Mouse (Mus musculus) midbrain, postnatal 0 days (tissue): ENCODE measurements around the gene Bcl11a. TPM values are rescaled to one million over a fixed set of nuclear protein-coding genes. Genes with fewer than 3 reads are reported as not detected.
A peak's percentile ranks its signal among the peaks of the same experiment; 100 is the strongest.

Source experiments
- ATAC-seq: fragments of 200-750 bp; cut with Nextera tagmentation; 2 replicates; pipeline ENCODE4 v1.8.0; 2017; ENCODE audit warnings: moderate number of reproducible peaks, mild to moderate bottlenecking, moderate TSS enrichment, moderate library complexity; ENCODE audit not compliant: low FRiP score
- DNase-seq: peaks from one replicate; pipeline ENCODE4 v3.0.0-alpha.2; 2015; ENCODE audit warnings: low spot score
- H3K27ac ChIP-seq: fragments of 300-500 bp; sonication (generic); 2 replicates; pipeline ENCODE4 v1.5.1; 2014; ENCODE audit warnings: low read depth, mild to moderate bottlenecking, low read length, mixed read lengths
- H3K27me3 ChIP-seq: fragments of 300-500 bp; sonication (generic); 2 replicates; pipeline ENCODE4 v1.6.1; 2014; ENCODE audit warnings: low read length, control low read depth, mixed read lengths; ENCODE audit not compliant: insufficient read depth
- H3K36me3 ChIP-seq: fragments of 300-500 bp; sonication (generic); 2 replicates; pipeline ENCODE4 v1.6.1; 2014; ENCODE audit warnings: low read length, control low read depth, mixed read lengths; ENCODE audit not compliant: insufficient read depth
- H3K4me1 ChIP-seq: fragments of 300-500 bp; sonication (generic); 2 replicates; pipeline ENCODE4 v1.6.1; 2014; ENCODE audit warnings: mild to moderate bottlenecking, control low read depth, antibody characterized with exemption, low read length, mixed read lengths; ENCODE audit not compliant: insufficient read depth
- H3K4me2 ChIP-seq: fragments of 300-500 bp; sonication (generic); 2 replicates; pipeline ENCODE4 v1.6.1; 2014; ENCODE audit warnings: low read depth, mild to moderate bottlenecking, low read length, mixed read lengths; ENCODE audit not compliant: poor library complexity, severe bottlenecking
- H3K4me3 ChIP-seq: fragments of 300-500 bp; sonication (generic); 2 replicates; pipeline ENCODE4 v1.5.1; 2014; ENCODE audit warnings: low read depth, mild to moderate bottlenecking, low read length, moderate library complexity
- H3K9ac ChIP-seq: fragments of 300-500 bp; sonication (generic); replicated peaks from 2 replicates; pipeline ENCODE4 v1.6.1; 2014; ENCODE audit warnings: mild to moderate bottlenecking, low read length, moderate library complexity, mixed read lengths; ENCODE audit not compliant: poor library complexity, severe bottlenecking
- H3K9me3 ChIP-seq: fragments of 300-500 bp; sonication (generic); 2 replicates; pipeline ENCODE4 v1.6.1; 2016; ENCODE audit warnings: low read length, control low read depth
- CTCF ChIP-seq: IDR thresholded peaks from 2 replicates; pipeline ENCODE4 v1.5.1; 2016; ENCODE audit warnings: antibody characterized with exemption, mild to moderate bottlenecking
- WGBS: fragments of 180-500 bp; shearing (Covaris S2); extraction: QIAGEN DNeasy Blood & Tissue Kit; methylation state at CpG from one replicate; pipeline ENCODE4 v1.1.7; 2014; 5-methylcytosine and 5-hydroxymethylcytosine counted together
- polyA plus RNA-seq: library from polyadenylated mRNA; unstranded; fragments of >200 nt; fragmentation: Nextera tagmentation; extraction: Ambion mirVana; gene quantifications from 2 replicates; pipeline ENCODE4 v1.2.1, GENCODE M21; 2015
- total RNA-seq: library from RNA; depleted of rRNA; stranded (reverse); fragments of >200 nt; gene quantifications from 2 replicates; pipeline ENCODE4 v1.2.3, GENCODE M21; 2014

Bcl11a gene
- total and polyA plus RNA-seq, 2 experiments from 2014 or later: 44.6 to 80.9 TPM

DNA sequence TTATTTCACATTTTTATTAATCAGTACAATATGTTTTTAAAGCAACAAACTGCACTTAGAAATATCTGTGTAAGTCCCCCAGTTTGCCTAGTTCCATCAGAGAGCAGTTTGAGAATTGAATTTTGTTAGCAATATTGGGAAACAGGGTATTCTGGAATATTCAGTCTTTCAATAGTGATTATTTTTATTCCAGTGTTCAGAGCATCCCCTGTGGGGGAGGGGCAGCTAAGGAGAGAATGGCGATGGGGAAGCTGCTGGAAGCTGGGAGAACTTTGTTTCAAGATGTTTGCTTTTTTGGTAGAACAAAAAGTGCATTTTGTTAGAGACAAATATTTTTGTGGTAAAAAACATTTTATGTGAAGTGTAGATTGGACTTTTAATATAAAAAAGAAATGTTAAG lies 18.7 kb upstream of the Bcl11a start:
- Histone ChIP-seq H3K36me3 (no peaks in the 10 kb centered on the region), H3K4me3 (no peak overlapping the region), H3K27me3 (no peaks in the 10 kb centered on the region), H3K9me3 (no peaks in the 10 kb centered on the region), H3K4me1 (0 out of 2 replicates have a peak, but pooled peaks cover 2% of the 10 kb centered on the region), H3K27ac (no peak overlapping the region), H3K9ac (no peak overlapping the region), H3K4me2 (no peak overlapping the region)
- DNase-seq (no peak), ATAC-seq (no peak)
- WGBS: 36% methylated on average over 1 of the region's 1 CpGs
- TF ChIP-seq CTCF: no peak

DNA sequence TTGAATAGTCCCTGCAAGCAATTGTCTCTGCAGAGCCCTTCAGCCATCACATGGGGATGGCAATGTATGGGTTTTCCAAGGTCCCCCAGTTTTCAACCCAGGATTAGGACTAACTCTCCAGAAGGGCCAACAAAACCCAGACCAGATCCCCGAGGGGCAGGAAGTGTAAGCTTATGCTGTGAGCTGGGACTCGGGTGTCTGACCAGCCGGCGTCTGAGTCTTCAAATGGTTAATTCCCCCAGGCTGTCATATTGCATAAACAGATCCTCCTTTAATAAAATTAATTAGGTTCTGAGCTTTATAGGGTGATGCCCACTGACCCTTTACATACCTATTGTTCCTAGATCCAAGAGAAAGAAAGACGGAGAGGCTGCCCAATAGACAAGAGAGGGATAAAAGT lies 17.4 kb upstream of the Bcl11a start:
- H3K4me2 ChIP-seq: peak overlapping the region; percentile 56
- H3K4me1 ChIP-seq: 0 out of 2 replicates have a peak, but pooled peaks cover 2% of the 10 kb centered on the region
- ATAC-seq: no peak
- H3K9me3 ChIP-seq: no peaks in the 10 kb centered on the region
- TF ChIP-seq CTCF: no peak
- no peak overlapping the region for H3K27ac ChIP-seq
- no peaks in the 10 kb centered on the region for H3K36me3 ChIP-seq
- H3K4me3 ChIP-seq: peak overlapping the region; percentile 30
- 9% methylated on average over 5 of the region's 5 CpGs for WGBS
- H3K27me3 ChIP-seq: no peaks in the 10 kb centered on the region
- no peak for DNase-seq
- no peak overlapping the region for H3K9ac ChIP-seq

DNA sequence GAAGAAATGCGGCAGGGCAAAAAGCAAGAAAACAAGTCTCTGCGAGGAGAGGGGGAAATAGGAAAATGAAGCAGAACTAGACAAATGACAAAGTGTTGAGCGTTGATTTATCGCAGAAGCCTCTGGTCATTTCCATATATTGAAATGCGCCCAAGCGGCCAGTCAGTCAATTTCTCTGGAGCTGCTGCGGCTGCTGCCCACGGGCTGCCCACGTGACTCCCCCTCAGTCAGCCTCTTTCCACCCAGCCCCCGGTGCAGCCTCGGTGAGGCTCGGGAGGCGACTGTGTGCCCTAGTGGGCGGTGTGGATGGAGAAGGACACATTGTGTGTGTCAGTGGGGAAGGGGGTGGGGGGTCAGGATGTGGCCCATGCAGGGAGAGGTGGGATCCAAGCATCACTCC lies 16.0 kb upstream of the Bcl11a start:
- ATAC-seq: peak; percentile 76

DNA sequence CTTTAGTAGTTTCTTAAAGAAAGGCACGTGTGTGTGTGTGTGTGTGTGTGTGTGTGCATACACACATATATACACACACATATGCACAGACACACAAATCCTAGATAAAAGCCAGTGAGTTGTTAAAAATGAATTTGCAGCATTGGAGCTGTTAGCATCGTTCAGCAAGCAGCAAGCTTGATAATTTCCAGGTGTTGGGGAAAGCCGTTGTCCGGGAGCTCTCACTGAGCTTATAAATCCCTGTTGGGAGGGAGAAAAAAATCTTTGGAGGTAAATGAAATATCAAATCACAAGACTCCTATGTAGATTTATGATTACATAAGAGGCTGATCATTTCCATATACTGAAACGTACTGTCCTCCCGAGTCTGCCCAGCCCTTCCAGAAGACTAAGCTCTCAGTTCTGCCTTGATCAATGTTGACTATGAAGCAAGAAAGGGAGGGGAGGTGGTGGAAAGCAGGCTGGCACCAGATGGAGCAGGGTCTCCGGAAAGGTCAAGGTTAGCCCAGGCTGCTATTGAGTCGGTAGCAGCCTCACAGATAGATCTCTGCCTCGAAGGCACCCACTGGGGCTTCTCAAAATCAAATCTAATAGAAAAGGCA lies 15.3 kb upstream of the Bcl11a start:
- TF ChIP-seq CTCF: no peak
- H3K27me3 ChIP-seq: no peaks in the 10 kb centered on the region
- WGBS: 25% methylated on average over 9 of the region's 9 CpGs
- no peak overlapping the region for H3K27ac ChIP-seq
- H3K4me1 ChIP-seq: 0 out of 2 replicates have a peak, but pooled peaks cover 2% of the 10 kb centered on the region
- H3K4me2 ChIP-seq: peak overlapping the region; percentile 2; the same call in 1 of the 2 replicates
- H3K9ac ChIP-seq: no peak overlapping the region
- H3K4me3 ChIP-seq: no peak overlapping the region
- DNase-seq (no peak), ATAC-seq (0 out of 2 replicates have a peak, but pooled peaks have one; percentile 51)
- no peaks in the 10 kb centered on the region for H3K36me3 ChIP-seq
- H3K9me3 ChIP-seq: no peaks in the 10 kb centered on the region

More for the DNA sequence above, 16.0 kb upstream of the Bcl11a start:
- H3K9me3 ChIP-seq: no peaks in the 10 kb centered on the region
- H3K27ac ChIP-seq: no peak overlapping the region
- TF ChIP-seq CTCF: no peak
- WGBS: 1% methylated on average over 14 of the region's 14 CpGs
- peak overlapping the region; percentile 46; the same call in 1 of the 2 replicates for H3K9ac ChIP-seq
- 0 out of 2 replicates have a peak, but pooled peaks cover 2% of the 10 kb centered on the region for H3K4me1 ChIP-seq
- peak overlapping the region; percentile 73 for H3K4me2 ChIP-seq
- DNase-seq: no peak
- H3K36me3 ChIP-seq: no peaks in the 10 kb centered on the region
- no peaks in the 10 kb centered on the region for H3K27me3 ChIP-seq
- H3K4me3 ChIP-seq: peak overlapping the region; percentile 37

DNA sequence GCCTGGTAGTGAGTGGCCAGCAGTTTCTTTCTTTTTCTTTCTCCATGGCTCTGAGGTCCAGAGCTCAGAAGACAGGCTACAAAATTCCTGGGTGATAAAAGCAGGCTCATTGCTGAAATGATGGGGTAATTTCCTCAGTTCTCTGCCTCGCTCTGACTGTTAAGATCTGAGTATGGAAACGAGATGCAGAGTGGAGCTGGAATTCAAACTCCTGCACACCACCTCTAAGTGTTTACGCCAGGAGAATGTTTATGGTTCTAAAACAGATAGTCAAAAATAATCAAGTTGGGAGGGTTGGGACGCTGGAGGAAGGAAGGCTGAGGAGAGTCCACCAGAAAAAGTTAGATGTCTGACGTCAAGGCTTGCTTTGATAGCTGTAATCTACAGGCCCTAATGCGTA lies 13.6 kb upstream of the Bcl11a start:
- no peak overlapping the region for H3K4me3 ChIP-seq
- H3K4me2 ChIP-seq: no peak overlapping the region
- no peak overlapping the region for H3K9ac ChIP-seq
- H3K4me1 ChIP-seq: 0 out of 2 replicates have a peak, but pooled peaks cover 2% of the 10 kb centered on the region
- no peak for TF ChIP-seq CTCF
- H3K36me3 ChIP-seq: no peaks in the 10 kb centered on the region
- H3K9me3 ChIP-seq: no peaks in the 10 kb centered on the region
- WGBS: 87% methylated on average over 6 of the region's 6 CpGs
- H3K27ac ChIP-seq: no peak overlapping the region
- ATAC-seq: no peak
- H3K27me3 ChIP-seq: no peaks in the 10 kb centered on the region
- no peak for DNase-seq

DNA sequence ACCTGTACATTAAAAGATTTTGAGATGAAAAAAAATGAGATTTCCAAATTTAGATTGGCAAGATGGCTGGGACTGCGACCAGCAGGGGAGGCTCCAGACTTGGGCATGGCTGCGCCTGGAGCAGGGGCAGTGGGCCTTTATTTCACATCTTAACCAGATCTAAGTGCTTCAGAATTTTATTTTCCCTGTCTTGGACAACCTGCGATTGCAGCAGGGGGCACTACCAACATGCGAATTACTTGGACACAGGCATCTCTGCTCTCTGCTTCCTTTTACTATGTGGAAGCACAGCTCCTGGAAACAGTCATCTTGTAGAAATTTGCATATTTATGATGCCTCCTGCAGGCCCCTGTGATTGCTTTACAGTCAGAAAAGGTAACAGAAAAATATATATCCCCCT lies 12.5 kb upstream of the Bcl11a start:
- TF ChIP-seq CTCF: peak; percentile 72
- Histone ChIP-seq H3K27ac (no peak overlapping the region), H3K4me3 (no peak overlapping the region), H3K27me3 (no peaks in the 10 kb centered on the region), H3K9me3 (no peaks in the 10 kb centered on the region), H3K9ac (no peak overlapping the region), H3K36me3 (no peaks in the 10 kb centered on the region), H3K4me2 (no peak overlapping the region), H3K4me1 (0 out of 2 replicates have a peak, but pooled peaks cover 2% of the 10 kb centered on the region)
- ATAC-seq (no peak; the same call in 1 of the 2 replicates), DNase-seq (peak; percentile 64)
- 28% methylated on average over 4 of the region's 4 CpGs for WGBS
